Mouse (Mus musculus) lung, postnatal 14 days (tissue): ENCODE results near the gene Rnf182.

Source experiments
- DNase-seq: peaks from one replicate; pipeline ENCODE4 v3.0.0; 2021

Gene Rnf182

GRCm38 (mm10) chr13:43615577-43616254 lies at the start of gene Rnf182:
Gene Rnf182, plus strand, starts transcription at chr13:43615710.
- DNase-seq: peak; percentile 68

GRCm38 (mm10) chr13:43566184-43566583 lies 49.3 kb upstream of the Rnf182 start:
- no peak for DNase-seq

GRCm38 (mm10) chr13:43567141-43567891 lies 48.2 kb upstream of the Rnf182 start:
- DNase-seq: no peak

- no peak for DNase-seq
These were observed 41.5 kb upstream of the Rnf182 start for GRCm38 (mm10) chr13:43573979-43574378.

- DNase-seq: no peak
These were observed 40.1 kb upstream of the Rnf182 start for GRCm38 (mm10) chr13:43575431-43575830.

GRCm38 (mm10) chr13:43577254-43577653 lies 38.3 kb upstream of the Rnf182 start:
- peak; percentile 33 for DNase-seq

- no peak for DNase-seq
These were observed 37.7 kb upstream of the Rnf182 start for GRCm38 (mm10) chr13:43577766-43578165.

- peak; percentile 71 for DNase-seq
These were observed 35.8 kb upstream of the Rnf182 start for GRCm38 (mm10) chr13:43579740-43580139.

GRCm38 (mm10) chr13:43580661-43581060 lies 34.8 kb upstream of the Rnf182 start:
- no peak for DNase-seq

GRCm38 (mm10) chr13:43582961-43583360 lies 32.5 kb upstream of the Rnf182 start:
- DNase-seq: no peak

- DNase-seq: no peak
These were observed 32.0 kb upstream of the Rnf182 start for GRCm38 (mm10) chr13:43583504-43583903.

- no peak for DNase-seq
These were observed 30.2 kb upstream of the Rnf182 start for GRCm38 (mm10) chr13:43585335-43585734.

GRCm38 (mm10) chr13:43586966-43587365 lies 28.5 kb upstream of the Rnf182 start:
- no peak for DNase-seq

- no peak for DNase-seq
These were observed 27.4 kb upstream of the Rnf182 start for GRCm38 (mm10) chr13:43587844-43588840.

GRCm38 (mm10) chr13:43591828-43592680 lies 23.5 kb upstream of the Rnf182 start:
- DNase-seq: peak; percentile 13

- DNase-seq: no peak
These were observed 22.8 kb upstream of the Rnf182 start for GRCm38 (mm10) chr13:43592681-43593068.

- DNase-seq: peak; percentile 65
These were observed 19.6 kb upstream of the Rnf182 start for GRCm38 (mm10) chr13:43595896-43596295.

- DNase-seq: no peak
These were observed 14.5 kb upstream of the Rnf182 start for GRCm38 (mm10) chr13:43600967-43601366.

GRCm38 (mm10) chr13:43602440-43602839 lies 13.1 kb upstream of the Rnf182 start:
- DNase-seq: no peak

- DNase-seq: no peak
These were observed 12.5 kb upstream of the Rnf182 start for GRCm38 (mm10) chr13:43603042-43603441.

GRCm38 (mm10) chr13:43608854-43609253 lies 6.7 kb upstream of the Rnf182 start:
- DNase-seq: no peak

GRCm38 (mm10) chr13:43612040-43612439 lies 3.5 kb upstream of the Rnf182 start:
- no peak for DNase-seq
